Mouse (Mus musculus): ENCODE data around the gene Gna13.

GRCm38 (mm10) chr11:109361241-109361630, 1.4 kb upstream of the Gna13 start:
- no peak for TF ChIP-seq POLR2A (IDR thresholded peaks at IDR 0.05; ENCODE audit: low read depth, low read length)
- no peak for TF ChIP-seq CTCF (IDR thresholded peaks at IDR 0.05; ENCODE audit: borderline replicate concordance, insufficient read depth, low read length)
